Mouse (Mus musculus): ENCODE results near the gene Srcap. TPM values are rescaled to one million over a fixed set of nuclear protein-coding genes. Genes with fewer than 3 reads are reported as not detected.
"Not testable (repeated sequence)": the region's sequence is repeated elsewhere in the genome, so short reads cannot be mapped to it uniquely, and the experiment has no call there.

Srcap gene
- polyA plus RNA-seq, 1 experiment from 2014 or later = 38.2 TPM

DNA sequence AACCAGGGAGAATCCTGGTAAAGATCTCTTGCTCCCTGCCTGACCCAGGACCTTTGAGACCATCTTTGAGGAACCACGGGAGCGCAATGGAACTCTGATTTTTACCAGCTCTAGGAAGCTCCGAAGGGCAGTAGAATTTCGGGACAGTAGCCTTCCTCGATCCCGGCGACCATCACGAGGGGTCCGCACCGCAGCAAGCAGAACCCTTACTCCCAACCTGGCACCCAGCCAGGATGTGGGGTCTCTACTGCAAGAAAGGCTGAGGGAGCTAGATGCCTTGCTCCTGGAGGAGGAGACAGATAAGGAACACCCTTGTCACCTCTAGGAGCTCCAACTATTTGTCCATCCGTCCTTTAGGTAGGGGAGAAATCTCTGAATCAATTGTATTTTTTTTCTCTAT lies 35.4 kb upstream of the Srcap start:
- Histone ChIP-seq H3K4me3 (peak overlapping the region; percentile 95), H3K27me3 (replicated peaks) (no peaks in the 10 kb centered on the region), H3K36me3 (peaks cover 61% of the 10 kb centered on the region), H3K4me2 (peak overlapping the region; percentile 95), H3K9ac (no peak overlapping the region; the same call in 1 of the 2 replicates), H3K27ac (peak overlapping the region; percentile 98; the same call in 1 of the 2 replicates), H3K4me1 (peaks cover 54% of the 10 kb centered on the region), H3K9me3 (replicated peaks) (no peaks in the 10 kb centered on the region)
- 89% methylated on average over 11 of the region's 11 CpGs for WGBS (ENCODE audit: insufficient replicate concordance)
- no peak for ATAC-seq

DNA sequence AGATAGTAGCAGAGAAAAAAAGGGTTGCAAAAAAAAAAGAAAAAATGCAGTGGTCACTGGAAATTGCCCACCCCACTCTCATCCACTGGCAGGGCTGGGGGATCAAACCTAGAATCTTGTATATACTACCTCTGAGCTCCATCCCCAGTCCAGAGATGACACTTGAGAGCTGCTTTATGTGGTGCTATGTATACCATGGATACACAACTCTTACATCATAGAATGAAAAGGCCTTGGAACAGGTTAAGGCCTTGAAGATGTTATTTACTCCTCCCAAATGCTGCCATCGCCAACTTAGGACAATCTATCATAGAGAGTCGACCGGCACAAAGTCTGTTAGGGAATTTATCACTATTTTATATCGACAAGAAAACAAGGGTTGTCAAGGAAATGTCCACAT lies 34.9 kb upstream of the Srcap start:
- H3K4me2 ChIP-seq = peak overlapping the region; percentile 95
- peaks cover 58% of the 10 kb centered on the region for H3K4me1 ChIP-seq
- ATAC-seq = no peak
- H3K27me3 ChIP-seq (replicated peaks) = no peaks in the 10 kb centered on the region
- H3K9me3 ChIP-seq (replicated peaks) = no peaks in the 10 kb centered on the region
- WGBS (ENCODE audit: insufficient replicate concordance) = 67% methylated on average over 4 of the region's 4 CpGs
- peak overlapping the region; percentile 73 for H3K9ac ChIP-seq
- peaks cover 66% of the 10 kb centered on the region for H3K36me3 ChIP-seq
- H3K27ac ChIP-seq = peak overlapping the region; percentile 98
- H3K4me3 ChIP-seq = peak overlapping the region; percentile 95

DNA sequence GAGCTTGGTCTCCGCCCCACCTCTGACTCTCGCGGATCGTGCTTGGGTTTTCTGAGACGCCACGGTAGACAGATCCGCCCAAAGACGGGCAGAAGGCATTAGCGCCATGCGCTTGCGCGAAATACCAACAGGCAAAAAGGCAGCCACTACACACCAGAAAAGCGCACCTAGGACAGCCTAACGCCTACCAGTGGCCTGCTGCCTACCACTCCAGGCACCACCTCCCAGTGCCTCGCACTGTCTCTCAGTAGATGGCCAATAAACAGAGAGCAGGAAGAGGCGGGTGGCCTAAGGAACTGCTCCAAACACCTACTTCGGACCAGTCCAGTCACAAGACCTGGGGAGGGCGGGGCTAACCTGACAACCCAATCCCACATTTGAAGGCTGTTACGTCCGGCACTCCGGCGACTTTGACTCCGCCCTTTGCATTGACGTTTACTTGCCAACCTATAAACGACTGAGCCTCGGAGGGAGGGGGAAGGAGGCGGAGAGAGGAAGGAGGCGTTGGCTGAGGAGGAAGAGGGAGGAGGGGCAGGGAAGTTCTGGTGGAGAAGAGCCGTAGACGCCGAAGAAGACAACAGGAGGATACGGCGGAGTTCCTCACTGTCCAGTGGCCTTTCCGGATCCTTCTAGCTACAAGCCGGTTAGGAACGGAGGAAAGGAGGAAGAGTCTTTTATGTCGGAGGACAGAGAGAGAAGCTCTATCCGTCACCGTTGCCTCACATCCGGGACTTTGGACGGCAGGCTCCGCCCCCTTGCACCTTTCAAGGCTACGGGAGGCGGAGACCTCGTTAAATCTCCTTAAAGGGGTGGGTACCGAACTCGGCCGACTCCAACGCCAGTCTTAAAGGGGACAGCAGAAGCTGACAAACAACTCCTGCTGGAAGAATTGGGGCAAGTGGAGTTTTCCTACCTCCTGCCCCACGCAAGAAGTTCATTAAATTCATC lies 33.8 kb upstream of the Srcap start:
- Histone ChIP-seq H3K27ac (peak overlapping the region; percentile 98), H3K9me3 (replicated peaks) (no peaks in the 10 kb centered on the region), H3K4me2 (peak overlapping the region; percentile 95), H3K27me3 (replicated peaks) (no peaks in the 10 kb centered on the region), H3K36me3 (peaks cover 70% of the 10 kb centered on the region), H3K4me1 (peaks cover 53% of the 10 kb centered on the region), H3K9ac (peak overlapping the region; percentile 97), H3K4me3 (peak overlapping the region; percentile 95)
- peak; percentile 94 for ATAC-seq
- under 1% methylated on average over 50 of the region's 50 CpGs for WGBS (ENCODE audit: insufficient replicate concordance)

DNA sequence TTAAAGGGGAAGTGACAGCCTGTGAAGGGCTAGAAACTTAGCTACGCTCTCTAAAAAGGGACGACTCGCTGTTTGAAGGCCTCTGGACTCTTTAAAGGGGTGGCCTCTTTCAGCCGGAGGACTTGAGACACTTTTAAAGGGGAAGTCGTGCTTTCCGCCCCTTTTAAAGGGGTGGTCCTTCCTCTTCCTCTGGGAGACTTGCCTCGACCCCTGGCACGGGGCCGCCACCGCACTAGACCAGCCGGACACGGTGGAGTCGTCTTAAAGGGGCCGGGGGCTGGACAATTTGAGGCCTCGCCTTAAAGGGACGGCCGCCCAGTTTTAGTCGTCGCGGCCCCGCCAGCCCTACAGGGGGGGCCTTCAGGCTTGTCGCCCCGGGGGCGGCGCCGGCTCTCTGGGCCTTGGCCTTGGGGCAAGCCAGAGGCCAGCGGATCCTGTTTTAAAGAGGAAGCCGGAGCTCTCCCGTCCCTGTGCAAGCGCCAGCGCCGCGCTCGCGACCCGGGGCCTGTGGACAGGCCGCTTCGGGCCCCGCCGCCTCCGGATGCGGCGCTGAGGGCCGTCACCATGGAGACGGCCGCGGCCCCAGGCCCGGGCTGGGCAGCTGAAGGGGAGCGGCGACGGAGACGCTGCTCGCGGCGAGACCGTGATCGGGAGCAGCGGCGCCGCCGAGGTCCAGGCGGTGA lies 33.0 kb upstream of the Srcap start, which contains the start of gene Fbrs:
Gene Fbrs, plus strand, starts transcription at position 565 of the 683 bp plus-strand sequence.
- peaks cover 70% of the 10 kb centered on the region for H3K36me3 ChIP-seq
- peaks cover 53% of the 10 kb centered on the region for H3K4me1 ChIP-seq
- WGBS (ENCODE audit: insufficient replicate concordance) = under 1% methylated on average over 60 of the region's 62 CpGs
- H3K27ac ChIP-seq = peak within 1 kb of the TSS; percentile 98
- peak within 1 kb of the TSS; percentile 95 for H3K4me3 ChIP-seq
- peak; percentile 35 for ATAC-seq
- peak within 1 kb of the TSS; percentile 97 for H3K9ac ChIP-seq
- no peaks in the 10 kb centered on the region for H3K27me3 ChIP-seq (replicated peaks)
- H3K9me3 ChIP-seq (replicated peaks) = no peaks in the 10 kb centered on the region
- H3K4me2 ChIP-seq = peak within 1 kb of the TSS; percentile 95

DNA sequence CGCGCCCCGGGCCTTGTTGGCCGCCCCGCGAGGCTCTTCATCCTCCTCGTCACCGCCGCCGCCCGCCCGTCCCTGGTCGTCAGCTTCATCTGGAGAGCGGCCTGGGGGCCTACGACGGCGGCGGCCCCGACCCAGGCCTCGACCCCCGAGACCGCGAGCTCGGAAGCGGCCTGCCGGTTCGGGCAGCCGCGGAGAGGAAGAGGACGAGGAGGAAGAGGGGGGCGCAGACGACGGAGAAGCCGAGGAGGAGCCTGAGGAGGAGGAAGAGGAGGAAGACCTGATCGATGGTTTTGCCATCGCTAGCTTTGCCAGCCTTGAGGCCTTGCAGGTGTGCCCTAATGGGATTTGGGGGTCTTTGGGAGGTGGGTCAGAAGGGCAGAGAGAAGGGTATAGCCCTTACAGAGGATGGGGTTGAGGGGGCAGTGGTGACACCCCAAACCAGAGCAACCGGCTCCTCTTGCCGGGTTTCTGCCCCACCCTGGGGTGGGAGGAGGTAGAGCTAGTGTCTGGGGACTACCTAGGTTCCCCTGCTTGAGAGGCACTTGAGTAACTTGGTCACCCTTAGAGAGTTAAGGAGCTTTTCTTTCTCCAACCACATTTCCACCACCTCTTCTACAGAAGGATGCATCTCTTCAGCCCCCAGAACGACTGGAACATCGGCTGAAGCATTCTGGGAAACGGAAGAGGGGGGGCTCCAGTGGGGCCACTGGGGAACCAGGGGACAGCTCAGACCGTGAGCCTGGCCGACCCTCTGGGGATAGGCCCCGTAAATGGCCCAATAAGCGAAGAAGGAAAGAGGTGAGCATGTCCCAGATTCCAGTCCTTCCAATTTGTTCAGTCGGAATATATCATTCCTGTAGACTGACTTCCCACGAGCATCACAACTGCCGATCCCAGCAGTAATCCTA lies 32.2 kb upstream of the Srcap start:
- 3% methylated on average over 47 of the region's 48 CpGs for WGBS (ENCODE audit: insufficient replicate concordance)
- H3K9ac ChIP-seq = peak overlapping the region; percentile 97
- peaks cover 53% of the 10 kb centered on the region for H3K4me1 ChIP-seq
- peak overlapping the region; percentile 95 for H3K4me2 ChIP-seq
- H3K9me3 ChIP-seq (replicated peaks) = no peaks in the 10 kb centered on the region
- H3K4me3 ChIP-seq = peak overlapping the region; percentile 95
- no peak for ATAC-seq
- H3K36me3 ChIP-seq = peaks cover 70% of the 10 kb centered on the region
- no peaks in the 10 kb centered on the region for H3K27me3 ChIP-seq (replicated peaks)
- peak overlapping the region; percentile 98 for H3K27ac ChIP-seq

DNA sequence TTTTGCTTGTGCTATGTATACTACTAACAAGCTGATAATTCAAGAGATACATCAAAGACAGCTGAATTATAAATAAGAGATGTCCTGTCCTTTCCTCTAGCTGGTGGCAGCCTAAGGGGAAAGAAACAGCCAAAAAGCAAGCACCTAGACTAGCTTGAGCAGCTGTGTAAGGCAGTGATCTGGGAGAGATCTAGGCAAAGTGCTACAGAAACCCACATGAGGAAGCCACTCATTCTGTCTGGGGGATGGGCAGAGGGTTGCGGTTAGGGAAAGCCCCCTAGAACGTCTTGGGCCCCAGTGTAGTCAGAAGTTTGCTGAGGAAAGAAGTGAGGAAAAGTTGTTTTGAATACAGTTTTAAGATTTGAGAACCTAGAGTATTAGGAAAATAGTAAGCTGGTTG lies 31.5 kb upstream of the Srcap start:
- 31% methylated on average over 2 of the region's 2 CpGs for WGBS (ENCODE audit: insufficient replicate concordance)
- Histone ChIP-seq H3K4me3 (peak overlapping the region; percentile 95), H3K27me3 (replicated peaks) (no peaks in the 10 kb centered on the region), H3K36me3 (peaks cover 70% of the 10 kb centered on the region), H3K9me3 (replicated peaks) (no peaks in the 10 kb centered on the region), H3K4me2 (peak overlapping the region; percentile 95), H3K27ac (peak overlapping the region; percentile 98), H3K9ac (peak overlapping the region; percentile 97), H3K4me1 (peaks cover 53% of the 10 kb centered on the region)
- ATAC-seq = no peak

DNA sequence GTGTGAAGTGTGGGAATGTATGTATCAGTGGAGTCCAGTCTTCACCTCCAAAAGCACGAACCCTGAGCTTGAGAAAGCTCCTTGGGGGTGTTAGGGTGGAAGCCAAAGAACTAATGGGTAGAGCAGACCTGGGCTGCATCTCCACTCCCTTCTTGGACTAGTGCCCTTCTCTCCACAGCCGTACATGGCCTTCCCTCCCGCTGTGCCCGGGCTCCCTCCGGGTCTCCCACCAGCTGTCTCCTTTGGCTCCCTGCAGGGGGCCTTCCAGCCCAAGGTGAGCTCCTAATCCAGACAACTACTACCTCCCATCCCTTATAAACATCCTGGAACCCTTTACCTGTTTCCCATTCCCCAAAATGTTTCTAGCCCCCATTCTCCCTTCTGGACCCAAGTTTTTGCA lies 26.4 kb upstream of the Srcap start:
- Histone ChIP-seq H3K4me3 (no peak overlapping the region), H3K27ac (no peak overlapping the region), H3K9me3 (replicated peaks) (no peaks in the 10 kb centered on the region), H3K4me2 (no peak overlapping the region), H3K27me3 (replicated peaks) (no peaks in the 10 kb centered on the region), H3K36me3 (peaks cover 97% of the 10 kb centered on the region), H3K4me1 (peaks cover 21% of the 10 kb centered on the region), H3K9ac (no peak overlapping the region)
- WGBS (ENCODE audit: insufficient replicate concordance) = 83% methylated on average over 5 of the region's 5 CpGs
- no peak for ATAC-seq

DNA sequence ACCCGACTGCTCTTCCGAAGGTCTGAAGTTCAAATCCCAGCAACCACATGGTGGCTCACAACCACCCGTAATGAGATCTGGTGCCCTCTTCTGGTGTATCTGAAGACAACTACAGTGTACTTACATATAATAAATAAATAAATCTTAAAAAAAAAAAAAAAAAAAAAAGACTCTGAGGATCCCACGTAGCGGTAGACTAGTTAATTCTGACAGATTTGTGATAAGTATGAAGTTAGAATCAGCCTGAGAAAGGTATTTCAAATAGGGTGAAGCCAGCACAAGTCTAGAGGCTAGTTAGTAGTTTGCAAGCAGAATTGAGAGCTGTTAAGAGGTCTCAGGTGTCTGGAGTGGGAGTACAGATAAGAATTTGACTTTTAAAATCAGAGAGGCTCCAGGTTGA lies 23.4 kb upstream of the Srcap start:
- not testable (repeated sequence) for H3K4me1 ChIP-seq; H3K4me3 ChIP-seq; H3K9me3 ChIP-seq (replicated peaks); H3K4me2 ChIP-seq; H3K27me3 ChIP-seq (replicated peaks); H3K9ac ChIP-seq; ATAC-seq; H3K27ac ChIP-seq
- H3K36me3 ChIP-seq = peaks cover 88% of the 10 kb centered on the region
- 82% methylated on average over 4 of the region's 5 CpGs for WGBS (ENCODE audit: insufficient replicate concordance)

DNA sequence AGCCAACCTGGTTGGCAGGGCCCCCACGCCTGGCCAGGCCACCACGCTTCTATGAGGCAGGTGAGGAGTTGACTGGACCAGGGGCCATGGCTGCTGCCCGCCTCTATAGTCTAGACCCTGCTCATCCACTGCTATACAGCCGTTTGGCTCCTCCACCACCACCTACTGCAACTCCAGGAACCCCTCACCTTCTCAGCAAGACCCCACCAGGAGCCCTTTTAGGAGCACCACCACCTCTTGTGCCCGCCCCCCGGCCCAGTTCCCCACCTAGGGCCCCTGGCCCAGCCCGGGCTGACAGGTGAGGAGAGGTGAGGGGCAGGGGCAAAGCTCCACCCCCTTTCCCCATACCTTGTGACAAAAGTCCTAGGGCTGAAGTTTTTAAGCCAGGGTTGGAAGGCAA lies 21.8 kb upstream of the Srcap start:
- WGBS (ENCODE audit: insufficient replicate concordance) = 87% methylated on average over 7 of the region's 7 CpGs
- no peaks in the 10 kb centered on the region for H3K4me1 ChIP-seq
- H3K27ac ChIP-seq = no peak overlapping the region
- no peaks in the 10 kb centered on the region for H3K27me3 ChIP-seq (replicated peaks)
- no peaks in the 10 kb centered on the region for H3K9me3 ChIP-seq (replicated peaks)
- H3K36me3 ChIP-seq = peaks cover 72% of the 10 kb centered on the region
- no peak overlapping the region for H3K4me3 ChIP-seq
- ATAC-seq = no peak
- H3K9ac ChIP-seq = no peak overlapping the region
- H3K4me2 ChIP-seq = no peak overlapping the region

DNA sequence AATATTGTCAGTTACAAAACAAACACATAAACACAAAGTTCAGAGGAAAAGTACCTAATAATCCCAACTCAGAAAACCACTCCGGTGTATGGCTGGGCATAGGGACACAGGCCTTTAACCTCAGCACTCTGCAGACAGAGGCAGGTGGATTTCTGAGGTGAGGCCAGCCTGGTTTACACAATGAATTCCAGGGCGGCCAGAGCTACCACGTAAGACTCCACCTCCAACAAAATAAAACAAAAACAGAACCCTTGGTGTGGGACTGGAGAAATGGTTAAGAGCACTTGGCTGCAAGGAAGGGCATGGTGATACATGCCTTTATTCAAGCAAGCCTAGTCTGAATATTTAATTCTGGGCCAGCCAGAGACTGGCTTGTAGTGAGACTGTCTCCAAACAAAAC lies 19.9 kb upstream of the Srcap start:
- WGBS (ENCODE audit: insufficient replicate concordance) = 89% methylated on average over 3 of the region's 3 CpGs
- Histone ChIP-seq H3K27me3 (replicated peaks) (no peaks in the 10 kb centered on the region), H3K9me3 (replicated peaks) (no peaks in the 10 kb centered on the region), H3K4me2 (no peak overlapping the region), H3K4me1 (no peaks in the 10 kb centered on the region), H3K9ac (no peak overlapping the region), H3K4me3 (no peak overlapping the region), H3K27ac (no peak overlapping the region), H3K36me3 (peaks cover 53% of the 10 kb centered on the region)
- no peak for ATAC-seq

DNA sequence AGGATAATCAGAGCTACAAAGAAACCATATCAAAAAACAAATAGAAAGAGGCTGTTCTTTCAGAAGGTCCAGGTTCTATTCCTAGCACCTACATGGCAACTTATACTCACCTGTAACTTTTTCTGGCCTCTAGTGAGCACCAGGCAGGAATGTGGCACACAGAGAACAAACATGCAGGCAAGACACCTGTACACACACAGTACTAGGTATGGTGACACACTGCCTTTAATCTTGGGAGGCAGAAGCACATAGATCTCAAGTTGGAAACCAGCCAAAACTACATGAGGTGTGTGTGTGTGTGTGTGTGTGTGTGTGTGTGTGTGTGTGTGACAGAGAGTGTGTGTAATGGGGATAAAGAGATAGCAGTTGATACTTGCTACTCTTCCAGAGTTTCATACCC lies 17.1 kb upstream of the Srcap start:
- no peak overlapping the region for H3K4me3 ChIP-seq
- H3K4me2 ChIP-seq = no peak overlapping the region
- H3K36me3 ChIP-seq = peaks cover 28% of the 10 kb centered on the region
- H3K9me3 ChIP-seq (replicated peaks) = no peaks in the 10 kb centered on the region
- no peak overlapping the region for H3K27ac ChIP-seq
- H3K9ac ChIP-seq = no peak overlapping the region
- no peak for ATAC-seq
- no peaks in the 10 kb centered on the region for H3K4me1 ChIP-seq
- no peaks in the 10 kb centered on the region for H3K27me3 ChIP-seq (replicated peaks)
